Mouse (Mus musculus): Measurements from ENCODE around the gene Wif1.
A peak's percentile ranks its signal among the peaks of the same experiment; 100 is the strongest.

The Wif1 gene

GRCm38 (mm10) chr10:121033826-121034568 lies at the start of gene Wif1:
Wif1 (plus strand) TSS chr10:121033960.
- peak in 1 of 2 experiments; percentile 25 for DNase-seq (ENCODE audit: low spot score in 2 of 2)

GRCm38 (mm10) chr10:121002135-121002534 lies 31.6 kb upstream of the Wif1 start:
- DNase-seq (ENCODE audit: low spot score in 2 of 2): no peak

GRCm38 (mm10) chr10:121011496-121011895 lies 22.3 kb upstream of the Wif1 start:
- no peak for DNase-seq (ENCODE audit: low spot score in 2 of 2)

- no peak for DNase-seq (ENCODE audit: low spot score in 2 of 2)
Observed at GRCm38 (mm10) chr10:121016291-121016690, 17.5 kb upstream of the Wif1 start.

GRCm38 (mm10) chr10:121016711-121017503 lies 16.9 kb upstream of the Wif1 start:
- no peak for DNase-seq (ENCODE audit: low spot score in 2 of 2)

- no peak for DNase-seq (ENCODE audit: low spot score in 2 of 2)
Observed at GRCm38 (mm10) chr10:121022951-121023350, 10.8 kb upstream of the Wif1 start.

GRCm38 (mm10) chr10:121031802-121032201 lies 2.0 kb upstream of the Wif1 start:
- DNase-seq (ENCODE audit: low spot score in 2 of 2): peak in 1 of 2 experiments; percentile 24

- peak in 1 of 2 experiments; percentile 48 for DNase-seq (ENCODE audit: low spot score in 2 of 2)
Observed at GRCm38 (mm10) chr10:121033128-121033791, 500 bp upstream of the Wif1 start.

- no peak for DNase-seq (ENCODE audit: low spot score in 2 of 2)
Observed at GRCm38 (mm10) chr10:121034569-121034947, 798 bp downstream of the Wif1 start.

GRCm38 (mm10) chr10:121038556-121039284 lies 5.0 kb downstream of the Wif1 start:
- DNase-seq (ENCODE audit: low spot score in 2 of 2): no peak

- DNase-seq (ENCODE audit: low spot score in 2 of 2): no peak
Observed at GRCm38 (mm10) chr10:121040911-121041310, 7.2 kb downstream of the Wif1 start.

- no peak for DNase-seq (ENCODE audit: low spot score in 2 of 2)
Observed at GRCm38 (mm10) chr10:121047440-121047839, 13.7 kb downstream of the Wif1 start.

GRCm38 (mm10) chr10:121052076-121052475 lies 18.3 kb downstream of the Wif1 start:
- DNase-seq (ENCODE audit: low spot score in 2 of 2): no peak

GRCm38 (mm10) chr10:121055452-121056188 lies 21.9 kb downstream of the Wif1 start:
- DNase-seq (ENCODE audit: low spot score in 2 of 2): peak in 1 of 2 experiments; percentile 10

GRCm38 (mm10) chr10:121056823-121057222 lies 23.1 kb downstream of the Wif1 start:
- no peak for DNase-seq (ENCODE audit: low spot score in 2 of 2)

- DNase-seq (ENCODE audit: low spot score in 2 of 2): no peak
Observed at GRCm38 (mm10) chr10:121059043-121060003, 25.6 kb downstream of the Wif1 start.

GRCm38 (mm10) chr10:121061336-121061835 lies 27.6 kb downstream of the Wif1 start:
- DNase-seq (ENCODE audit: low spot score in 2 of 2): no peak

- no peak for DNase-seq (ENCODE audit: low spot score in 2 of 2)
Observed at GRCm38 (mm10) chr10:121062704-121063103, 28.9 kb downstream of the Wif1 start.

GRCm38 (mm10) chr10:121067416-121067951 lies 33.7 kb downstream of the Wif1 start:
- DNase-seq (ENCODE audit: low spot score in 2 of 2): no peak
